Mouse (Mus musculus): ENCODE data around the gene Irs1. TPM values are rescaled to one million over a fixed set of nuclear protein-coding genes. Genes with fewer than 3 reads are reported as not detected.

Irs1 gene
- total and polyA plus RNA-seq, 3 experiments = not detected

DNA sequence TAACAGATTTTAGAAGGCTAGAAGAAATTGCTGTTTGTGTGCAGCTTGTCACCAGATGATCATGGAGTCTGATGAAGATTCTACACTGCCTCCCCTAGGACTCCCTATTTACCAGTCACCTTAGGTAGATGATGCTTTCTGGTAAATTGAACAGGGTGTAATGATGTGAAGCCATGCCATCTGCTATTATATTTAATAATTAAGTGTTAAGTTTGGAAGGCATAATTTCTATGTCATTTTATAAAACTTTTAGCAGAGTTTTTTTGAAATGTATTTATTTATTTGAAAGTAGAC, 38.7 kb upstream of the Irs1 start:
- H3K4me3 ChIP-seq (replicated peaks in 1 of 3; ENCODE audit: low read depth in 2 of 3, low read length in 2 of 3, poor library complexity in 1 of 3) = no peak overlapping the region
- peaks cover 0 to 8% of the 10 kb centered on the region in 2 experiments; a peak in 1 of 4 replicates for H3K4me1 ChIP-seq (ENCODE audit: control insufficient read depth in 1 of 2, insufficient read depth in 2 of 2)
- TF ChIP-seq SMC3 (IDR thresholded peaks at IDR 0.05; ENCODE audit: low read depth, low read length) = no peak
- TF ChIP-seq MAX (IDR thresholded peaks at IDR 0.05; ENCODE audit: low read length) = no peak
- no peak for TF ChIP-seq SIN3A (IDR thresholded peaks at IDR 0.05; ENCODE audit: low read length)
- TF ChIP-seq EP300 (IDR thresholded peaks at IDR 0.05; ENCODE audit: low read length) = no peak
- no peak for TF ChIP-seq USF2 (conservative IDR thresholded peaks at IDR 0.05; ENCODE audit: low read depth, low read length)
- TF ChIP-seq CTCF (conservative IDR thresholded peaks at IDR 0.05 in 1 of 2, IDR thresholded peaks at IDR 0.05 in 1 of 2; ENCODE audit: low read depth in 2 of 2, low read length in 2 of 2) = no peak
- TF ChIP-seq GABPA (IDR thresholded peaks at IDR 0.05; ENCODE audit: insufficient replicate concordance, low read depth, low read length) = no peak
- TF ChIP-seq CHD1 (IDR thresholded peaks at IDR 0.05; ENCODE audit: low read depth, low read length) = no peak
- TF ChIP-seq NELFE (IDR thresholded peaks at IDR 0.05; ENCODE audit: low read depth, low read length) = no peak
- TF ChIP-seq KAT2A (IDR thresholded peaks at IDR 0.05; ENCODE audit: insufficient replicate concordance, low read length) = no peak
- TF ChIP-seq MYC (IDR thresholded peaks at IDR 0.05; ENCODE audit: low read depth, low read length) = no peak
- no peak for TF ChIP-seq JUND (conservative IDR thresholded peaks at IDR 0.05; ENCODE audit: low read depth, low read length)
- TF ChIP-seq UBTF (IDR thresholded peaks at IDR 0.05; ENCODE audit: low read depth, low read length) = no peak
- no peak for TF ChIP-seq PAX5 (IDR thresholded peaks at IDR 0.05; ENCODE audit: low read length)
- no peak for TF ChIP-seq MEF2A (IDR thresholded peaks at IDR 0.05; ENCODE audit: borderline replicate concordance, low read depth, low read length)
- no peak for TF ChIP-seq JUN (IDR thresholded peaks at IDR 0.05; ENCODE audit: insufficient read depth, low read depth, low read length)
- no peak for TF ChIP-seq POLR2A (IDR thresholded peaks at IDR 0.05; ENCODE audit: low read depth, low read length)
- no peak overlapping the region for H3K4me2 ChIP-seq (ENCODE audit: insufficient read depth, low read depth, poor library complexity, severe bottlenecking)
- H3K9me3 ChIP-seq (replicated peaks; ENCODE audit: low read length) = no peaks in the 10 kb centered on the region
- dilution Hi-C loops (cut with MboI; ENCODE audit: extremely low pct_ligation_motif_present, extremely low pct_unique_long_range_greater_than_20kb, low sequenced_read_pairs) (no loop called here), in situ Hi-C loops (cut with MboI; ENCODE audit: low pct_ligation_motif_present, low pct_unique_long_range_greater_than_20kb, low sequenced_read_pairs) (no loop called here)
- H3K36me3 ChIP-seq (replicated peaks in 1 of 2; ENCODE audit: control insufficient read depth in 1 of 2, insufficient read depth in 1 of 2, low read length in 1 of 2) = peaks cover 6 to 43% of the 10 kb centered on the region in 2 experiments
- no peak overlapping the region for H3K9ac ChIP-seq (ENCODE audit: insufficient read depth, low read depth)
- DNase-seq (ENCODE audit: extremely low read depth) = no peak
- H3K27ac ChIP-seq (ENCODE audit: insufficient read depth, low read depth) = no peak overlapping the region
- H3K27me3 ChIP-seq (replicated peaks) = no peaks in the 10 kb centered on the region
- H3K79me2 ChIP-seq (replicated peaks; ENCODE audit: control insufficient read depth, extremely low read depth, insufficient read depth, poor library complexity, severe bottlenecking) = peaks cover 12% of the 10 kb centered on the region

DNA sequence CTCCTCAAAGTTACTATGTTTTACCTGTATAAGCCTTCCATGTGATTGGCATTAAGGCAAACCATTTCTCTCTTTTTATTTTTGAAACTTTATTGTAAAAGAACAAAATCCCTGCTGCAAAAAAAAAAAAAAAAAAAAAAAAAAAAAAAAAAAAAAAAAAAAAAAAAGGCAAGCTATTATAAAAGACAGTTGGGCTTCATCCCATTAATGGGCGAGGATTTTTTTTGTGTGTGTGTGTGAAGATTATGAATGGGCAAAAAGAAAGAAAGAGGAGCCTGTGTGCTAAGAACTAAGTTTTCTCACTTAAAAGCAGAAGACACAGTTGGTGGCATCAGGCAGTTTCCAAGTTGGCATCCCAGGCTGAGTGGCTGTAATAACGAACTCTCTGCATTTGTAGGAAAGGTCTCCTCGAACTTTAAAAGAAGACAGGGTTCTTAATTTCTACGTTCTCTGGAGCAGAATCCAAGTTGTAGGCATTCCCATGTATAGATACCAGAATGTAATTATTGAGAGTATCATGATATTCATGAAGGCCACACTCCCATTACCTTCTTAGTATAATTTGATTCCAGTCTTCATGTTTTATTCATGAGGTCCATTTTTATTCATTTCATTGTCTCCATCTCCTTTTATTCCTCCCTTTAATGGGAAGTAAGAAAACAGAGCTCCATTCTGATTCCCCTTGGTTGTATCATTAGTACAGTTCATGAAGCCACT, 38.2 kb upstream of the Irs1 start:
- Histone ChIP-seq H3K79me2 (replicated peaks; ENCODE audit: control insufficient read depth, extremely low read depth, insufficient read depth, poor library complexity, severe bottlenecking) (peaks cover 14% of the 10 kb centered on the region), H3K9me3 (replicated peaks; ENCODE audit: low read length) (no peaks in the 10 kb centered on the region), H3K9ac (ENCODE audit: insufficient read depth, low read depth) (no peak overlapping the region), H3K27ac (ENCODE audit: insufficient read depth, low read depth) (no peak overlapping the region), H3K27me3 (replicated peaks) (no peaks in the 10 kb centered on the region), H3K4me1 (ENCODE audit: control insufficient read depth in 1 of 2, insufficient read depth in 2 of 2) (peaks cover 0 to 7% of the 10 kb centered on the region in 2 experiments; a peak in 1 of 4 replicates), H3K4me2 (ENCODE audit: insufficient read depth, low read depth, poor library complexity, severe bottlenecking) (no peak overlapping the region), H3K4me3 (replicated peaks in 1 of 3; ENCODE audit: low read depth in 2 of 3, low read length in 2 of 3, poor library complexity in 1 of 3) (no peak overlapping the region), H3K36me3 (replicated peaks in 1 of 2; ENCODE audit: control insufficient read depth in 1 of 2, insufficient read depth in 1 of 2, low read length in 1 of 2) (peaks cover 6 to 39% of the 10 kb centered on the region in 2 experiments)
- in situ Hi-C loops (cut with MboI; ENCODE audit: low pct_ligation_motif_present, low pct_unique_long_range_greater_than_20kb, low sequenced_read_pairs) (no loop called here), dilution Hi-C loops (cut with MboI; ENCODE audit: extremely low pct_ligation_motif_present, extremely low pct_unique_long_range_greater_than_20kb, low sequenced_read_pairs) (no loop called here)
- TF ChIP-seq ZNF384 (IDR thresholded peaks at IDR 0.05; ENCODE audit: low read depth, low read length) (peak; percentile 54), UBTF (IDR thresholded peaks at IDR 0.05; ENCODE audit: low read depth, low read length) (no peak)
- no peak for DNase-seq (ENCODE audit: extremely low read depth)

Measured in CH12.LX (cell line).